Mouse (Mus musculus): ENCODE measurements around the gene Samd1. TPM values are rescaled to one million over a fixed set of nuclear protein-coding genes. Genes with fewer than 3 reads are reported as not detected.
A peak's percentile ranks its signal among the peaks of the same experiment; 100 is the strongest.

The Samd1 gene
- polyA plus RNA-seq, 1 experiment from 2014 or later: 17.9 TPM

DNA sequence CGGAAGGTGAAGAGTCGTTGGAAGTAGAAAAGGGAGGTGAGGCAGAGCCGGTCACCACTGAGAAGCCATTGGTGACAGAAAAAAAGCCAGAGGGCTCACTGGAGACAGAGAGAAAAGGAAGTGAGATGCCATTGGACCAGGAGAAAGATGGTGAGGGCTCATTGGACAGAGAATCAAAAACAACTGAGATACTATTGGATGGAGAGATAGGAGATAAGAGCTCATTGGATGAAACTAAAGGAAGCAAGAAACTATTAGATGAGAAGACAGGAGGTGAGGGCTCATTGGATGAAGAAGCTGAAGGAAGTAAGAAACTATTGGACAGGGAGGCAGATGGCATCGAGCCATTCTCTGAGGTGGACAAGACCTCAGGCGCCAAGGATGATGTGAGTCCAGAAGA, 31.8 kb downstream of the Samd1 start:
- no peaks in the 10 kb centered on the region for H3K9me3 ChIP-seq (ENCODE audit: control insufficient read depth, low read length)
- H3K27ac ChIP-seq (ENCODE audit: low read depth, low read length): no peak overlapping the region
- no peak overlapping the region for H3K4me2 ChIP-seq (replicated peaks; ENCODE audit: low read depth, low read length)
- H3K9ac ChIP-seq (ENCODE audit: low read depth, low read length): no peak overlapping the region
- WGBS: 91% methylated on average over 5 of the region's 5 CpGs
- H3K4me3 ChIP-seq (ENCODE audit: low read length): no peak overlapping the region
- no peak for ATAC-seq (ENCODE audit: low FRiP score, low TSS enrichment)
- H3K36me3 ChIP-seq (ENCODE audit: control insufficient read depth, insufficient read depth, low read length): no peaks in the 10 kb centered on the region; the same call in 1 of the 2 replicates
- H3K4me1 ChIP-seq (ENCODE audit: control insufficient read depth, insufficient read depth, low read length): peaks cover 13% of the 10 kb centered on the region
- H3K27me3 ChIP-seq (ENCODE audit: control insufficient read depth, insufficient read depth, low read length): peaks cover 5% of the 10 kb centered on the region

DNA sequence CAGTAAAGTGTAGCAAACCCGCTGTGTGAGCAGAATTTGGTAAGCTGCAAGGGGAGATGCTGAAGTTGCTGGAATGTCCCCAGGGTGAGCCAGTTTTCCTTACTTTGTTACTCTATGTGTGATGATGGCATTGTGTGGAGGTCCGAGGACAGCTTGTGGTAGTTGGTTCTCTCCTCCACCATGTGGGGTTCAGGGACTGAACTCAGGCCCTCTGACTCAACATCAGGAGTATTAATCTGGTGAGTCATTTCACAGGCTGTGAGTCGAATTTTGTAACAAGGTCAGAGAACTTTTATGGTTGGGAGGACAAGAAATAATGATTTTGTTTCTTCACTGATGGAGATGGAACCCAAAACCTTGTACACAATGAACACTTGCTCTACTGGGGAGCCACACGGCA, 35.3 kb downstream of the Samd1 start:
- Histone ChIP-seq H3K27ac (ENCODE audit: low read depth, low read length) (no peak overlapping the region), H3K9me3 (ENCODE audit: control insufficient read depth, low read length) (no peaks in the 10 kb centered on the region), H3K4me2 (replicated peaks; ENCODE audit: low read depth, low read length) (no peak overlapping the region)

GRCm38 (mm10) chr8:84038015-84038414, 40.5 kb downstream of the Samd1 start:
- WGBS: 59% methylated on average over 5 of the region's 5 CpGs
- Histone ChIP-seq H3K27me3 (ENCODE audit: control insufficient read depth, insufficient read depth, low read length) (peaks cover 10% of the 10 kb centered on the region), H3K4me2 (replicated peaks; ENCODE audit: low read depth, low read length) (no peak overlapping the region), H3K9ac (ENCODE audit: low read depth, low read length) (no peak overlapping the region), H3K27ac (ENCODE audit: low read depth, low read length) (no peak overlapping the region), H3K36me3 (ENCODE audit: control insufficient read depth, insufficient read depth, low read length) (no peaks in the 10 kb centered on the region), H3K4me3 (ENCODE audit: low read length) (no peak overlapping the region), H3K4me1 (ENCODE audit: control insufficient read depth, insufficient read depth, low read length) (0 out of 2 replicates have a peak, but pooled peaks cover 7% of the 10 kb centered on the region), H3K9me3 (ENCODE audit: control insufficient read depth, low read length) (no peaks in the 10 kb centered on the region)
- no peak for ATAC-seq (ENCODE audit: low FRiP score, low TSS enrichment)

More for the DNA sequence above, 35.3 kb downstream of the Samd1 start:
- Histone ChIP-seq H3K4me3 (ENCODE audit: low read length) (no peak overlapping the region), H3K36me3 (ENCODE audit: control insufficient read depth, insufficient read depth, low read length) (no peaks in the 10 kb centered on the region; the same call in 1 of the 2 replicates), H3K4me1 (ENCODE audit: control insufficient read depth, insufficient read depth, low read length) (no peaks in the 10 kb centered on the region), H3K27me3 (ENCODE audit: control insufficient read depth, insufficient read depth, low read length) (no peaks in the 10 kb centered on the region), H3K9ac (ENCODE audit: low read depth, low read length) (no peak overlapping the region)
- WGBS: 70% methylated on average over 4 of the region's 4 CpGs
- no peak for ATAC-seq (ENCODE audit: low FRiP score, low TSS enrichment)

- H3K36me3 ChIP-seq (ENCODE audit: control insufficient read depth, insufficient read depth, low read length): no peaks in the 10 kb centered on the region
- H3K9me3 ChIP-seq (ENCODE audit: control insufficient read depth, low read length): no peaks in the 10 kb centered on the region
- peaks cover 21% of the 10 kb centered on the region for H3K27me3 ChIP-seq (ENCODE audit: control insufficient read depth, insufficient read depth, low read length)
- H3K9ac ChIP-seq (ENCODE audit: low read depth, low read length): no peak overlapping the region
- no peak overlapping the region for H3K27ac ChIP-seq (ENCODE audit: low read depth, low read length)
- H3K4me1 ChIP-seq (ENCODE audit: control insufficient read depth, insufficient read depth, low read length): 0 out of 2 replicates have a peak, but pooled peaks cover 7% of the 10 kb centered on the region
- no peak overlapping the region for H3K4me2 ChIP-seq (replicated peaks; ENCODE audit: low read depth, low read length)
- no peak overlapping the region for H3K4me3 ChIP-seq (ENCODE audit: low read length)
- whole genome bisulfite sequencing: 5% methylated on average over 5 of the region's 5 CpGs
- ATAC-seq (ENCODE audit: low FRiP score, low TSS enrichment): no peak; the same call in 1 of the 2 replicates
Observed at GRCm38 (mm10) chr8:84039050-84039449, 41.6 kb downstream of the Samd1 start.

DNA sequence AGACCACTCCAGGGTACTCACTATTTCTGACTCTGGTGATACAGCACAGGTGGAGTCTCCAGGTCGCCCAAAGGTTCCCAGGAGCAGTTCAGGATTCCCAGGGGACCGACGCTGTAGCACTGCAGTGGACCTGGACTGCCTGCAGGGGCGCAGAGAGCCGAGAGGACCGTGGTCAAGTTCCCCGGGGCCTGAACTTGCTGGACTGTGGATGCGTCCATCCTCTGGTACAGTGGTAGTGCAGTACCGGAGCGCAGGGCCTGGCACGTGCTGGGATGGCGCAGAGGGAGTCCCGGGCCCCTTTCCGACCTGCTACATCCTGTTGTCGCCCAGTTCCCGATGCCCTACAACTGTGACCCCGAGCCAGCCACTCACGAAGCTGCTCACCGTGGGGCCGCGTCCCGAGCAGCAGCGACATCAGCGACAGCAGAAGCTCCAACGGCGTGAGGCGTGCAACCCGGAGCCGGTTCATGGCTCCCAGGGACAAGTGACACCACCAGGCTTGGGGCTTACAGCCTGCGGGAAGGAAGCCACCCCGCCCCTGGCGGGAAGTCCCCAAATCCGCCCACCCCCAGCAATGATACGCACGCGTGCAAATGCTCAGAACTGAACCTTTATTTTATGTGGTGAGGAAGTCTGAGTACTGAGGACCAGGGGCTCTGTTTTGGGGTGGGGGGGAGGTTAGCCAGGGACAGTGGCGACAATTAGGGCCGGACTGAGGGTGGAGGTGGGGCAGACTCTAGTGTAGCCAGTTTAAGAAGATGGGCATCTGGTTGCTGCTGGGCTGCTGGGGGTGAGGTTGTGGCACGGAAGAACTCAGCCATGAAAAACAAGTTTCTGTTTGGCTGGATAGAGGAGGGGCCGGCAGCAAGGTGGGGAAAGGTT, 44.8 kb downstream of the Samd1 start, which contains the start of gene Il27ra:
Gene Il27ra, minus strand, starts transcription at position 524 of the 882 bp plus-strand sequence.
- Histone ChIP-seq H3K4me1 (ENCODE audit: control insufficient read depth, insufficient read depth, low read length) (peaks cover 11% of the 10 kb centered on the region; the same call in 1 of the 2 replicates), H3K27me3 (ENCODE audit: control insufficient read depth, insufficient read depth, low read length) (peaks cover 35% of the 10 kb centered on the region), H3K27ac (ENCODE audit: low read depth, low read length) (no peak within 1 kb of the TSS), H3K4me2 (replicated peaks; ENCODE audit: low read depth, low read length) (peak within 1 kb of the TSS; percentile 79), H3K4me3 (ENCODE audit: low read length) (peak within 1 kb of the TSS; percentile 39), H3K9me3 (ENCODE audit: control insufficient read depth, low read length) (no peaks in the 10 kb centered on the region; the same call in 1 of the 2 replicates), H3K36me3 (ENCODE audit: control insufficient read depth, insufficient read depth, low read length) (no peaks in the 10 kb centered on the region), H3K9ac (ENCODE audit: low read depth, low read length) (peak within 1 kb of the TSS; percentile 38)
- 5% methylated on average over 37 of the region's 40 CpGs for WGBS
- ATAC-seq (ENCODE audit: low FRiP score, low TSS enrichment): peak; percentile 79

GRCm38 (mm10) chr8:84042948-84043342, 45.5 kb downstream of the Samd1 start:
- H3K9ac ChIP-seq (ENCODE audit: low read depth, low read length): no peak overlapping the region
- no peak for ATAC-seq (ENCODE audit: low FRiP score, low TSS enrichment)
- peaks cover 35% of the 10 kb centered on the region for H3K27me3 ChIP-seq (ENCODE audit: control insufficient read depth, insufficient read depth, low read length)
- no peaks in the 10 kb centered on the region for H3K36me3 ChIP-seq (ENCODE audit: control insufficient read depth, insufficient read depth, low read length)
- H3K4me2 ChIP-seq (replicated peaks; ENCODE audit: low read depth, low read length): peak overlapping the region; percentile 79; the same call in 1 of the 2 replicates
- no peak overlapping the region for H3K27ac ChIP-seq (ENCODE audit: low read depth, low read length)
- peak overlapping the region; percentile 39; the same call in 1 of the 2 replicates for H3K4me3 ChIP-seq (ENCODE audit: low read length)
- no peaks in the 10 kb centered on the region; the same call in 1 of the 2 replicates for H3K9me3 ChIP-seq (ENCODE audit: control insufficient read depth, low read length)
- 40% methylated on average over 12 of the region's 12 CpGs for WGBS
- peaks cover 11% of the 10 kb centered on the region; the same call in 1 of the 2 replicates for H3K4me1 ChIP-seq (ENCODE audit: control insufficient read depth, insufficient read depth, low read length)

- no peaks in the 10 kb centered on the region for H3K36me3 ChIP-seq (ENCODE audit: control insufficient read depth, insufficient read depth, low read length)
- H3K4me2 ChIP-seq (replicated peaks; ENCODE audit: low read depth, low read length): peak overlapping the region; percentile 17; the same call in 1 of the 2 replicates
- H3K4me1 ChIP-seq (ENCODE audit: control insufficient read depth, insufficient read depth, low read length): peaks cover 11% of the 10 kb centered on the region; the same call in 1 of the 2 replicates
- no peak overlapping the region for H3K27ac ChIP-seq (ENCODE audit: low read depth, low read length)
- peaks cover 35% of the 10 kb centered on the region for H3K27me3 ChIP-seq (ENCODE audit: control insufficient read depth, insufficient read depth, low read length)
- WGBS: 7% methylated on average over 7 of the region's 7 CpGs
- no peak overlapping the region for H3K4me3 ChIP-seq (ENCODE audit: low read length)
- no peak for ATAC-seq (ENCODE audit: low FRiP score, low TSS enrichment)
- H3K9ac ChIP-seq (ENCODE audit: low read depth, low read length): no peak overlapping the region
- no peaks in the 10 kb centered on the region; the same call in 1 of the 2 replicates for H3K9me3 ChIP-seq (ENCODE audit: control insufficient read depth, low read length)
Observed at GRCm38 (mm10) chr8:84044103-84044502, 46.6 kb downstream of the Samd1 start.

DNA sequence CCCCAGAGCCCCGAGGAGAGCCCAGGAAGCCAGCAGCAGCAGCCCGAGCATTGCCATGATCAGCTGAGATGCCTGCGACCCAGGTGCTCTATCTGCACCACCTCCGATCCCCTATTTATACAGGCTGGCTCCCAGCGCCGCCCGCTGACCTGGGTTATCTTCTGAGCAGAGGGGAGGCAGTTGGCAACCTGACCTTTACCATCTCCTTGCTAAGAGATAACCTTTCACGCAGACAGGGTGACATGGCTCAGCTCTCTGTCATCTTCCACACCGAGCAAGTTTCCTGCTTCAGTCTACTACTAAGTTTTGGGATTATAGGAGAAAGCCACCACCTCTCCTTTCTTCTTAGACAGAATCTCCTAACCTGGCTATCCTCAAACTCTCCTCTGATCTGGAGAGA, 47.4 kb downstream of the Samd1 start, which contains the start of gene Rln3:
Gene Rln3, minus strand, starts transcription at position 101 of the 400 bp plus-strand sequence.
- peaks cover 11% of the 10 kb centered on the region; the same call in 1 of the 2 replicates for H3K4me1 ChIP-seq (ENCODE audit: control insufficient read depth, insufficient read depth, low read length)
- no peaks in the 10 kb centered on the region; the same call in 1 of the 2 replicates for H3K9me3 ChIP-seq (ENCODE audit: control insufficient read depth, low read length)
- H3K27me3 ChIP-seq (ENCODE audit: control insufficient read depth, insufficient read depth, low read length): peaks cover 35% of the 10 kb centered on the region
- H3K36me3 ChIP-seq (ENCODE audit: control insufficient read depth, insufficient read depth, low read length): no peaks in the 10 kb centered on the region
- WGBS: 4% methylated on average over 9 of the region's 9 CpGs
- no peak for ATAC-seq (ENCODE audit: low FRiP score, low TSS enrichment)
- no peak within 1 kb of the TSS for H3K9ac ChIP-seq (ENCODE audit: low read depth, low read length)
- no peak within 1 kb of the TSS for H3K27ac ChIP-seq (ENCODE audit: low read depth, low read length)
- H3K4me2 ChIP-seq (replicated peaks; ENCODE audit: low read depth, low read length): peak within 1 kb of the TSS; percentile 17
- H3K4me3 ChIP-seq (ENCODE audit: low read length): peak within 1 kb of the TSS; percentile 1; the same call in 1 of the 2 replicates
